Mouse (Mus musculus) heart, embryonic 16.5 days (tissue): ENCODE measurements around the gene Sap18b. TPM values are rescaled to one million over a fixed set of nuclear protein-coding genes. Genes with fewer than 3 reads are reported as not detected.

Experiments used
- ATAC-seq: fragments of 200-750 bp; cut with Nextera tagmentation; replicated peaks from 2 replicates; pipeline ENCODE4 v1.8.0; 2017; ENCODE audit warnings: moderate number of reproducible peaks; ENCODE audit not compliant: insufficient read depth, low FRiP score; ENCODE audit errors: extremely low read depth
- H3K27ac ChIP-seq: fragments of 300-500 bp; sonication (generic); 2 replicates; pipeline ENCODE4 v1.5.1; 2014; ENCODE audit warnings: mild to moderate bottlenecking, low read length, control low read depth, moderate library complexity
- H3K27me3 ChIP-seq: fragments of 300-500 bp; sonication (generic); 2 replicates; pipeline ENCODE4 v1.6.1; 2014; ENCODE audit warnings: low read length, mixed read lengths; ENCODE audit not compliant: control insufficient read depth, insufficient read depth
- H3K36me3 ChIP-seq: fragments of 300-500 bp; sonication (generic); 2 replicates; pipeline ENCODE4 v1.6.1; 2014; ENCODE audit not compliant: control insufficient read depth, insufficient read depth
- H3K4me1 ChIP-seq: fragments of 300-500 bp; sonication (generic); 2 replicates; pipeline ENCODE4 v1.6.1; 2014; ENCODE audit warnings: low read length, mixed read lengths; ENCODE audit not compliant: control insufficient read depth, insufficient read depth
- H3K4me2 ChIP-seq: fragments of 300-500 bp; sonication (generic); 2 replicates; pipeline ENCODE4 v1.6.1; 2014; ENCODE audit warnings: low read depth, mild to moderate bottlenecking, control low read depth, low read length
- H3K4me3 ChIP-seq: fragments of 300-500 bp; sonication (generic); 2 replicates; pipeline ENCODE4 v1.5.1; 2014; ENCODE audit warnings: mild to moderate bottlenecking, control low read depth, low read length
- H3K9ac ChIP-seq: fragments of 300-500 bp; sonication (generic); 2 replicates; pipeline ENCODE4 v1.6.1; 2014; ENCODE audit warnings: low read length, control low read depth
- H3K9me3 ChIP-seq: fragments of 300-500 bp; sonication (generic); replicated peaks from 2 replicates; pipeline ENCODE4 v1.6.1; 2016; ENCODE audit warnings: low read length; ENCODE audit not compliant: control insufficient read depth
- WGBS: fragments of 180-500 bp; shearing (Covaris S2); extraction: QIAGEN DNeasy Blood & Tissue Kit; methylation state at CpG from one replicate; pipeline ENCODE4 v1.1.7; 2014; 5-methylcytosine and 5-hydroxymethylcytosine counted together
- polyA plus RNA-seq: library from polyadenylated mRNA; unstranded; fragments of >200 nt; fragmentation: Nextera tagmentation; extraction: Ambion mirVana; gene quantifications from 2 replicates; pipeline ENCODE4 v1.2.1, GENCODE M21; 2015

Gene Sap18b
- polyA plus RNA-seq, 1 experiment from 2014 or later = 285 TPM

- Histone ChIP-seq H3K9ac (peak overlapping the region; percentile 37), H3K4me3 (peak overlapping the region; percentile 41), H3K4me1 (peaks cover 11% of the 10 kb centered on the region), H3K27me3 (no peaks in the 10 kb centered on the region), H3K9me3 (no peaks in the 10 kb centered on the region), H3K27ac (no peak overlapping the region), H3K36me3 (no peaks in the 10 kb centered on the region), H3K4me2 (peak overlapping the region; percentile 72)
- peak; percentile 59; the same call in 1 of the 2 replicates for ATAC-seq
- WGBS = 1% methylated on average over 16 of the region's 16 CpGs
These were observed 8.4 kb downstream of the Sap18b start for GRCm38 (mm10) chr8:95833435-95833984.

- H3K27me3 ChIP-seq = no peaks in the 10 kb centered on the region
- no peak overlapping the region for H3K4me2 ChIP-seq
- H3K27ac ChIP-seq = no peak overlapping the region
- H3K36me3 ChIP-seq = 0 out of 2 replicates have a peak, but pooled peaks cover under 1% of the 10 kb centered on the region
- no peak overlapping the region for H3K4me3 ChIP-seq
- no peak overlapping the region for H3K9ac ChIP-seq
- no peaks in the 10 kb centered on the region for H3K9me3 ChIP-seq
- peaks cover 11% of the 10 kb centered on the region for H3K4me1 ChIP-seq
- 76% methylated on average over 4 of the region's 4 CpGs for WGBS
- ATAC-seq = no peak
These were observed 10.7 kb downstream of the Sap18b start for GRCm38 (mm10) chr8:95835891-95836290.

GRCm38 (mm10) chr8:95837266-95837665 is 12.1 kb downstream of the Sap18b start:
- no peaks in the 10 kb centered on the region for H3K27me3 ChIP-seq
- 88% methylated on average over 10 of the region's 10 CpGs for WGBS
- no peak overlapping the region for H3K4me3 ChIP-seq
- H3K4me2 ChIP-seq = no peak overlapping the region
- H3K9me3 ChIP-seq = no peaks in the 10 kb centered on the region
- H3K4me1 ChIP-seq = peaks cover 11% of the 10 kb centered on the region
- H3K27ac ChIP-seq = no peak overlapping the region
- H3K9ac ChIP-seq = no peak overlapping the region
- ATAC-seq = no peak
- H3K36me3 ChIP-seq = peaks cover 7% of the 10 kb centered on the region; the same call in 1 of the 2 replicates

- Histone ChIP-seq H3K9ac (no peak overlapping the region), H3K27ac (no peak overlapping the region), H3K27me3 (no peaks in the 10 kb centered on the region), H3K9me3 (no peaks in the 10 kb centered on the region), H3K4me2 (no peak overlapping the region), H3K4me3 (no peak overlapping the region), H3K36me3 (peaks cover 7% of the 10 kb centered on the region), H3K4me1 (no peaks in the 10 kb centered on the region)
- WGBS = over 99% methylated on average over 4 of the region's 4 CpGs
- no peak for ATAC-seq
These were observed 14.1 kb downstream of the Sap18b start for GRCm38 (mm10) chr8:95839289-95839688.

- Histone ChIP-seq H3K36me3 (peaks cover 9% of the 10 kb centered on the region), H3K27me3 (no peaks in the 10 kb centered on the region), H3K27ac (no peak overlapping the region), H3K4me2 (no peak overlapping the region), H3K9me3 (no peaks in the 10 kb centered on the region), H3K4me1 (peaks cover 5% of the 10 kb centered on the region; the same call in 1 of the 2 replicates), H3K4me3 (no peak overlapping the region), H3K9ac (no peak overlapping the region)
- ATAC-seq = no peak
- 89% methylated on average over 15 of the region's 15 CpGs for WGBS
These were observed 16.3 kb downstream of the Sap18b start for GRCm38 (mm10) chr8:95841436-95841835.

- peaks cover 16% of the 10 kb centered on the region for H3K36me3 ChIP-seq
- WGBS = 90% methylated on average over 6 of the region's 6 CpGs
- no peaks in the 10 kb centered on the region for H3K9me3 ChIP-seq
These were observed 18.8 kb downstream of the Sap18b start for GRCm38 (mm10) chr8:95843968-95844367.

GRCm38 (mm10) chr8:95845026-95845425 is 19.9 kb downstream of the Sap18b start:
- H3K9me3 ChIP-seq = no peaks in the 10 kb centered on the region
- H3K27me3 ChIP-seq = no peaks in the 10 kb centered on the region
- peaks cover 5% of the 10 kb centered on the region; the same call in 1 of the 2 replicates for H3K4me1 ChIP-seq
- H3K9ac ChIP-seq = no peak overlapping the region
- no peak overlapping the region for H3K27ac ChIP-seq
- ATAC-seq = no peak
- no peak overlapping the region for H3K4me2 ChIP-seq
- peaks cover 16% of the 10 kb centered on the region for H3K36me3 ChIP-seq
- 82% methylated on average over 7 of the region's 7 CpGs for WGBS
- H3K4me3 ChIP-seq = no peak overlapping the region

More at GRCm38 (mm10) chr8:95843968-95844367, 18.8 kb downstream of the Sap18b start:
- Histone ChIP-seq H3K27me3 (no peaks in the 10 kb centered on the region), H3K4me3 (no peak overlapping the region), H3K9ac (no peak overlapping the region), H3K4me1 (peaks cover 5% of the 10 kb centered on the region; the same call in 1 of the 2 replicates), H3K4me2 (no peak overlapping the region), H3K27ac (no peak overlapping the region)
- no peak for ATAC-seq

- WGBS = 74% methylated on average over 24 of the region's 24 CpGs
- Histone ChIP-seq H3K4me2 (no peak overlapping the region), H3K9ac (no peak overlapping the region), H3K9me3 (no peaks in the 10 kb centered on the region), H3K4me3 (no peak overlapping the region), H3K4me1 (peaks cover 16% of the 10 kb centered on the region), H3K36me3 (peaks cover 9% of the 10 kb centered on the region; the same call in 1 of the 2 replicates), H3K27ac (no peak overlapping the region), H3K27me3 (no peaks in the 10 kb centered on the region)
- no peak for ATAC-seq
These were observed 23.0 kb downstream of the Sap18b start for GRCm38 (mm10) chr8:95848061-95848551.

- Histone ChIP-seq H3K27me3 (no peaks in the 10 kb centered on the region), H3K36me3 (peaks cover 9% of the 10 kb centered on the region; the same call in 1 of the 2 replicates), H3K4me2 (no peak overlapping the region), H3K9me3 (no peaks in the 10 kb centered on the region), H3K27ac (no peak overlapping the region), H3K4me1 (peaks cover 20% of the 10 kb centered on the region), H3K4me3 (no peak overlapping the region), H3K9ac (no peak overlapping the region)
- no peak for ATAC-seq
- WGBS = 87% methylated on average over 19 of the region's 19 CpGs
These were observed 23.8 kb downstream of the Sap18b start for GRCm38 (mm10) chr8:95848734-95849464.
